Mouse (Mus musculus) spleen, adult 2 months (tissue): ENCODE measurements around the gene 4930556J24Rik.

ENCODE experiments used
- CTCF ChIP-seq: fragments of 200-500 bp; IDR thresholded peaks from 2 replicates; pipeline ENCODE4 v1.5.1; 2011; ENCODE audit warnings: mild to moderate bottlenecking, inconsistent platforms; ENCODE audit not compliant: insufficient read depth, insufficient read length, insufficient replicate concordance; ENCODE audit errors: extremely low read depth
- POLR2A ChIP-seq: fragments of 200-500 bp; IDR thresholded peaks from 2 replicates; pipeline ENCODE4 v1.6.1; 2011; ENCODE audit warnings: low read depth, low read length, inconsistent platforms

DNA sequence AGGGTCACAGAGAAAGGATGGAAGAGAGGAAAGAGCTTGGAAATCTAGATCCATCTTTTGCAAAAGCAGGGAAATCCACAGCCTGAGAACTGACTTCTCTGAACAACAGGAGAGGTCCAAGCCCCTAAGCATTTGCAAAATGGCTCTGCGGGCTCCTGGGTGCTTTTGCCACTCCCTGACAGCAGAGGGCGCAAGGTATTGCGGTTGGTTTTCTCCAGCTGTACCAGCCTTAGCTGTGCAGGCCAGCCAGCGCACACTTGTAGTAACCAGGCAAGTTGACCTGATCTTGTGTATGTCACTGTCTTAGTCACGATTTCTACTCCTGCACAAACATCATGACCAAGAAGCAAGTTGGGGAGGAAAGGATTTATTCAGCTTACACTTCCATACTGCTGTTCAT is 25.0 kb upstream of the 4930556J24Rik start:
- TF ChIP-seq CTCF (peak; percentile 58; the same call in 1 of the 2 replicates), POLR2A (no peak)
